Mouse (Mus musculus): ENCODE results near the gene Sypl2.

Gene Sypl2

DNA sequence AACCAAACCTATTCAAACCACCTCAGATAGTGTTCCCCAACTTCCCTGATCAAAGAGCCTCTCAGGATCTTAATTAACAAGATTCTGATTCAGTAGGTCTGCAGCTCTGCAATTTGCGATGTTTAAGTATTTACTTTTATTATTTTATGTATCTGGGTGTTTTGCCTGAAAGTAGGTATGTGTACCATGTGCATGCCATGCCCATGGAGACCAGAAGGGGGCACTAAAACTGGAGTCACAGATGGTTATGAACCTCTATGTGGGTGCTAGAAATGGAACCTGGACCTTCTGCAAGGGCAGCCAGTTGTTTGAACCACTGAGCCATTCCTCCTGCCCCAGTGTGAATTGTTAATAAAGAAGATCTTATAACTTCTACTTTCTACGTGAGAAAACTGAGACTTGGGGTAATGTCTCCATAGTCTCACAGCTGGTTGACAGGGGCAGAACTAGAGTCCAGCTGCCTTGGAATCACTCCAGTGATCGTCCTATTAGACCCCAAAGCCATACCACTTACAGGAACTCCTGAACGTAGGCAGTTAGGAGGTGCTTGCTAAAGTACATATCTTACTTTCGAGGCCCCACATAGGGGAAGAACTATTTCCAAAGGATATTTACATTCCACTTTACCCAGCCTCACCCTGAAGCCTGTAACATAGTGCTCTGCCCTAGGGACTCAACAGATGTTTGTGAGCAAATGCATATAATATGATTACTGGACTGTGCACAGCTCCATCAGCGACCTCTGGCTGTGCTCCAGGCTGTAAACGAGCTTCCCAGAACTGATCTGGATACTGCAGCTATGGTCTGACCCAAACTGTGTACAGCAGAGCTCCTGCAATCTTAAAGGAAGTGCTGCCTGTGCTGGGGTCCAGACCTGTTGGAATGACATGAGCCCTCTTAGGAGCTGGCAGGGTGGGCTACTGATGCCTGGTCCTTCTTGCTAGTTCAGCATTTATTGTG is 47.4 kb downstream of the Sypl2 start:
- DNase-seq (ENCODE audit: low read depth), result no peak

GRCm38 (mm10) chr3:108174672-108175531 is 51.5 kb downstream of the Sypl2 start:
- no peak for DNase-seq (ENCODE audit: low read depth)

DNA sequence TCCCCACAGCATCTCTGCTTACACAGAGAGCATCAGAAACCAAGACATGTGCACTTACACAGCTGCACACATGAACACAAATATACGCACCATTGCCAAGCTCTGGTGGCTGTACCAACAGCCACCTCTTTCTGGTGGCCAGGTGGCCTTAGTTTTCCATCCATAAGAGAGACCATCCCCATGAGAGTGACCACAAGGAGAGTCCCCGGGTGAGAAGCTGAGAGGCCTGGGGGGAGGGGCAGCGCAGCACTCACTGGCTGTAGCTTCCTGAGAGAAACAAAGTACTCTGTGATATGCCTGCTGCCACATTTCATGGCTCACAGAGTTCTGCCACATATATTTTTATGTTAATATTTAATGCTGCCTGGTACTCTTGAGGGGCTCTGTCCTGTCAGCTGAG is 57.2 kb downstream of the Sypl2 start:
- no peak for DNase-seq (ENCODE audit: low read depth)

DNA sequence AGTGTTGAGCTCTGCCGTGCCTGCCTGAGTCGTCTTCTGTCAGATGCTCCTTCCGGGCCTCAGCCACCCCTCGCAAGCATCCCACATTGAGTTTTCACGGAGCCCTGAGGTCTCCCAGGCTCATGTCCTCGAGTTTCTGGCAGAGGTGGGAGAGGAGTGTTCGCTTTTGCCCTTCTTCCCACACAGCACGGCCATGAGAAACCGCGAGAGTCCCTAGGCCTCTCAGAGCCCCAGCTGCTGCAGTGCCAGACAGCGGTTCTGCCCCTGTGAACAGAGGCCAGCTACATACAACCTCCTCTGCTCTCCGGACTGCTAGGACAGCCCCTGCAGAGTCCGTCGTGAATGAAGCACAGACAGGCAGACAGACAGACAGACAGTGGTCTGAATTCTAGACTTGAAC is 58.9 kb downstream of the Sypl2 start:
- no peak for DNase-seq (ENCODE audit: low read depth)

GRCm38 (mm10) chr3:108166486-108167211 is 59.8 kb downstream of the Sypl2 start:
- DNase-seq (ENCODE audit: low read depth), result no peak

- no peak for DNase-seq (ENCODE audit: low read depth)
Observed at GRCm38 (mm10) chr3:108165532-108166315, 60.7 kb downstream of the Sypl2 start.

DNA sequence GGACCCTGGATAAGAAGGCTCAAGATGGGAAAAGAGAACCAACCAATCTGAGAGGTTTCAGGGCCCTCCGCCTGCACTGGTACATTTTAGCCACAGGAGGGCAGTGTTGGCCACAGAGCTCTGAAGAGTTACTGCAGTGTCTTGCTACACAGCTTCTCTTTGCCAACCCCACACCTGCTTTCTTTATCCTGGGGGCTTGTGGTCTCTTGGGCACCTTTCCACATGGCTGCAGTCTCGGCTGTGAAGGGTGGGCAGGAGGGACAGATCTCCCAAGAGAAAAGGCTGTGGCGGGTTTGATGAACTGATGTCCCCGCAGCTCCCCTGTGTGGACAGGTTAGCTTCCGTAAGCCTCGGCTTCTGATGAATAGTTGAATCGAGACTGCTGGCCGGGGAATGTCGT is 61.6 kb downstream of the Sypl2 start:
- DNase-seq (ENCODE audit: low read depth), result peak; percentile 54

- no peak for DNase-seq (ENCODE audit: low read depth)
Observed at GRCm38 (mm10) chr3:108164091-108164490, 62.4 kb downstream of the Sypl2 start.

All from c-Kit-positive CD71-positive TER-119-negative erythroid progenitor cells, embryonic 14.5 days (primary cell).